Mouse (Mus musculus): ENCODE data around the gene Tcf20.

Tcf20 gene

DNA sequence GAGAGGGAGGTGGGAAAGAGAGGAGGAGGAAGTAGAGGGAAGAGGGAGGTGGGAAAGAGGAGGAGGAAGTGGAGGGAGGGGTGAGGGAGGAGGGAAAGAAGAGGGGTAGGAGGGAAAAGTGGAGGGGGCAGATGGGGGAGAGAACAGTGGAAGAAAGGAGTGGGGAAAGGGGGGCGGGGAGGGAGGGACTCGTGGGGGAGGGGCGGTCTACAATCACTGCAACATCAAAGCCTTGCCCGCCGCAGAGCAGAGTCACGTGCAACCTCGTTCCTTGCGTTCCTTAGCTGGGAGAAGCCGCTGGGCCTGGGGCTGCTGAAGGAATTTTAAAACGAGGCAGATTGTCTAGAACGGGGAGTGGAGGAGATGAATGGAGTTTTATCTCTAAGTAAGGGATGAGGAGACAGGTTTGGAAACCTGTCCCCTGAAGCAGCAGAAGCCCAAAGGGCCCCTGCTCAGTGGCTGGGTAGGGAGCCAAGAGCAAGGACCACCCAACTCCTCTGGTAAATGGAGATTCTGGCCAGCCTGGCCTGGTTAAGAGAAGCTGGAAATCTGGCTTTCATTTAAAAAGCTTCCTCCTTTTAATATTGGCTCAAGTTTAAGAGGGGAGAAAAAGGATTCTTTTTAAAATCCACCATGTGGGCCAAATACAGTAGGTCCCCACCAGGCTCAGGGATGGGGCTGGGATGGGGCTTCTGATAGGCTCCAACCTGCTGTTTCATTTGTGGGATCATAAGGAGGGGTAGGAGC, 62.8 kb downstream of the Tcf20 start:
- no peak for DNase-seq (ENCODE audit: low read depth, low spot score)

GRCm38 (mm10) chr15:82923531-82923930, 64.1 kb downstream of the Tcf20 start:
- DNase-seq (ENCODE audit: low read depth, low spot score), result no peak

DNA sequence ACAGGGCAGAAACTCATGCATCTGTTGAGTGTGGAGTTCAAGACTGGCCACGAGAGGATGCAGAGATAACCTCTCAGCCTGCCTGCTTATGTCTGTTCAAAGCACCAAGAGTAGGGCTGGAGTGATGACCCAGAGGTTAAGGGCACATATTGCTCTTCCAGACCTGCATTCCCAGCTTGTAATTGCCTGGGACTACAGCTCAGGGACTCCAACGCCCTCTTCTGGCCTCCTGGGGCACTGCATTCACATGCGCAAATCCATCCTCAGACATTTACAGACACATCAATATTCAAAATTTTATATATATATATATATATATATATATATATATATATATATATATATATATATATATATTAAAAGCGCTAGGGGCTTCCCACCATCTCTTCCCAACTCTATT, 64.9 kb downstream of the Tcf20 start:
- no peak for DNase-seq (ENCODE audit: low read depth, low spot score)

- DNase-seq (ENCODE audit: low read depth, low spot score), result no peak
Measured at GRCm38 (mm10) chr15:82922052-82922451, 65.6 kb downstream of the Tcf20 start.

- no peak for DNase-seq (ENCODE audit: low read depth, low spot score)
Measured at GRCm38 (mm10) chr15:82921559-82921958, 66.1 kb downstream of the Tcf20 start.

DNA sequence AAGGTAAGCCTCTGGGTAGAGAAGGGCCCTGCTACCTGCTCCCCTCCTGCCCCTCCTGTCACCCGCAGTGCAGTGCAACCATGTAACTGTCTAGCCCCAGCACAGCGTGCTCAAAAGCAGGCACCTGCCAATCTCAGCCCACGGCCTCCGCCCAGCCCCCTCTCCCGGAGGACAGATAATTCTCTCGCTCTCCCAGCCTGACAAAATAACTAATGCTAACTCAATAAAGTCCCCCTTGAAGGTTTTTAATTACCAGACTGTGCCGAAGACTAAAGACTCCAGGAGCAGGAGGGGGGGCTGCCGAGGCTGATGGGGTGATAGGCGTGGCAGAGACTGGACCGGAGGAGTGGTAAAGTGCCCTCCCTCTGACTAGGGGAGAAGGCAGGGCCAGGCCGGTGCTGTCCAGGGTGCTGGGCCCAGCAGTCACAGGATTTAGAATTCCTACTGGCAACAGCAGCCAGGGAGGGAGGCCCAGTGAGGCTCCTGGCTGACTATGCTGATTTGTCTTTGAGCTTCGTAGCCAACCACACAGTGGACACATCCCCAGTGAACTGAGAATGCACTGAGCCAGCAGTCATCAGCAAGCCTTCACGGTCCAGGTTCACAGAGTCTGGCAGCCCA, 66.7 kb downstream of the Tcf20 start:
- DNase-seq (ENCODE audit: low read depth, low spot score), result no peak

DNA sequence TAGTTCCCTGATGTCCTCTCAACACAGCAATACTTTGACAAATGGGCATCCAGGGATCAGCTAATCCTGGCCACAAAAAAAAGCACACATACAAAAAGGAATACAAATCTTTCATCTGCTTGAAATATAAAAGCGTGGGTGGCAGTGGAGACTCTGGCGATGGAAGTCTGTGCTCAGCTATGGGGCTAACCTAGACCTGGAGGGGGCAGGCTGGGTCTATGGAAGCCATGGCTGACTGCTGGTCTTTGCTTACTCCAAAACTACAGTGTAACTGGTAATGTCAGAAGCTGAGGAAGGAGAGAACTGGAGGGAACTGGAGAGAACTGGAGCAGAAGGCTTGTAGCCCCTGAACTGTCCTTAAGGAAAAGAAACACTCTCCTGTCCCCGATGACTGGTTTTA, 69.7 kb downstream of the Tcf20 start:
- DNase-seq (ENCODE audit: low read depth, low spot score), result no peak

DNA sequence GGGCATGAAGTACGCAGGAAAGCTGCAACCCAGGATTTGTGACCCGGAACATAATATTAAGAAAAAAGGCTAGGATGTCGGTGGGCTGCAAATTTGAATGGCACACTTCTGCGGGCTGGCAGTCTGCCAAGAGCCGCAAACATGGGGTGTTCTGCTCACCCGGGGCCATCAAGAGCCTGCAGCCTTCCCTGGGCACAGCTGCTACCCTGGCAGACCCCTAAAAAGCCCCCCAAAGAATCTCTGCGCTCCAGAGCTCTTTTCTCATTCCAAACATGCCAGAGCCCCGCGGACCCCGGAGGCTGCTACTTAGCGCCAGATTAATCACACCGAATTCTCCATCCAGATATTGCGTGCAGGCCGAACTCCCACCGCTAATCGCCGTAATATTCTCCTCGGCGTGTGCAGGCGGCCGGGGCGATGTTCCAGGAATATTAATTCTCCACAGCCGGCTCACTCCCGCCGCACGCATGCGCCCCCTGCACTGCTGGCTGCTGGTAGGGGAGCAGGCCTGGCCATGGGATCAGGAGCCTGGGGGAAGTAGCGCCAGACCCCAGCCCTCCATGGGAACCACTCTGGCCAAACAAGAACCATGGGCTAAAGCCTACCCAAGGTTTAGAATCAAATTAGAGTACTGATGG, 70.3 kb downstream of the Tcf20 start:
- no peak for DNase-seq (ENCODE audit: low read depth, low spot score)

DNA sequence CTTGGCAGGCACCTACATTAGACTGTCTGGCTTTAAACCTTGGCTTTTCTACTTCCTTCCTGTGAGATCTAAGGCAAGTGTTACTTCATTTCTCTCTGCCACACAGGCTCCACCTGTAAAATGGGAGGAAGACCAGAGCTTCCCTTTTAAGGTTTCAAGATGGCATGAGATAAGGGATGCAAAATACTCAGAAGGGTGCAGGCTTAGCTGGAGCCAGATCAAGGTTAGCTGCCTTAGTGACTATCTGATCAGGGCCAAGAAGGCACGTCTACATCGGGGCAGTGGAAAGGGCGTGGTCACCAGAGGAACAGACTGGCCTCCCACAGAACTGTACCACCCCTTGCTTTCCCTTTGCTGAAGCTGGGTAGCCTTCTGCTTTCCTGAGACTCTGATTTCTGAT, 73.2 kb downstream of the Tcf20 start:
- no peak for DNase-seq (ENCODE audit: low read depth, low spot score)

GRCm38 (mm10) chr15:82911965-82912337, 75.7 kb downstream of the Tcf20 start:
- no peak for DNase-seq (ENCODE audit: low read depth, low spot score)

DNA sequence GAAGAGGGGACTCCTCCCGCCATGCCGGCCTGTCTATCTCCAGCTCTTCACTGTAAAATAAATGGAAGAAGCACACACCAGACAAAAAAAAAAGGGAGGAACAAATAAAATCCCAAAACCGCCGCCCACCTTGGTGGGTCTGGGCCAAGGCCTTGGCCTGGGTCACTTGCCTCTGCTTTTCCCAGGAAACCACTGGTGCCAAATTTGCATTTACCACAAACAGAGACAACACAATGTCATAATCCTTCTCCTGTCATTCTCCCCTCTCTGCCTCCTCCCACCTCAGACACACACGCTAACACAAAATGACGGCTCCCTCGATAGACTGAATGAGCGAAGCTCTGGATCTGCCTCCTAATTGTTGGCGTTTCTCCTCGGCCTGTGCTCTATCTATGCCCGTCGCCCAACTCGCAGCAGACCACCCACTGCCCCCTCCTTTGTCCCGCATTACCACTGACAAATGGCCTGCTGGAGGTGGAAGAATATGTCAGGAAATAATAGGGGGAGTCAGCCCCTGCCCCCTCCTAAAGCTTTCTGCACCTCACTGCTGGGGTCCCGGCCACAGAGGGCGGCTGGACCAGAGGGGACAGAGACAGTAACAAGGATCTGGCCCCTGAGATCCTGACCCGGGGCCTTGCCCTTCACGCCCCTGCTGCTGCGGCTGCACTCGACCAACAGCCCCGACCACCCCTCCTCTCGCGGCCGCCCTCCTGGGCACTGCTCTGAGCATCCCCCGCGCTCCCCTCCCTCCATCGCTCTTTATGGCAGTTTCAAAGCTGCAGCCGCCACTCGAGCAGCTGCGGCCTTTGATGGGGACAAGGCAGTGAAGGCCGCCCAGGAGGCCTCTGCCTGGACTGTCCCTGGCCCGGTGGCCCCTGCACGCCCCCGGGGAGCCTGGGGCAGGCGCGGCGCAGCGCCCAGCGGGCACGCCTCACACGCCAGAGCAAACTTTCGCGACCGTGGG, 76.4 kb downstream of the Tcf20 start:
- no peak for DNase-seq (ENCODE audit: low read depth, low spot score)

- no peak for DNase-seq (ENCODE audit: low read depth, low spot score)
Measured at GRCm38 (mm10) chr15:82910596-82910995, 77.1 kb downstream of the Tcf20 start.

DNA sequence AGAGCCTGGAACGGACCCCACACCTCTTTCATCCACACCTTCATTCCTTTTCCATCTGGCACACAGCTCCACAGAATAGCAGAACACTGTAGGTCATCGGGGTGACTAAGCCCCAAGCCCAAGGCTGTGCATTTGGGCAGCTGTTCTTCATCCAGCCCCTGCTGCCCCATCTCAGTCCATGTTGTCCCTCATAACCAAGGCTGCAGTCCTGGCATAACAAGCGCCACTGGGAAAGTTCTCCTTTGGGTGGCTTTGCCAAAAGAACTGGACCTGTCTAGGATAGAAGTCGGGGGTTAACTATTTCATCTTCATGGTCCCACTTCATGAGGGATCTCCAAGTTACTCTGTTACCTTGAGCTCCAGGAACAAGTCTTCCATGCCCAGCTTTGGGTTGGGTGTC, 77.9 kb downstream of the Tcf20 start:
- DNase-seq (ENCODE audit: low read depth, low spot score), result no peak

DNA sequence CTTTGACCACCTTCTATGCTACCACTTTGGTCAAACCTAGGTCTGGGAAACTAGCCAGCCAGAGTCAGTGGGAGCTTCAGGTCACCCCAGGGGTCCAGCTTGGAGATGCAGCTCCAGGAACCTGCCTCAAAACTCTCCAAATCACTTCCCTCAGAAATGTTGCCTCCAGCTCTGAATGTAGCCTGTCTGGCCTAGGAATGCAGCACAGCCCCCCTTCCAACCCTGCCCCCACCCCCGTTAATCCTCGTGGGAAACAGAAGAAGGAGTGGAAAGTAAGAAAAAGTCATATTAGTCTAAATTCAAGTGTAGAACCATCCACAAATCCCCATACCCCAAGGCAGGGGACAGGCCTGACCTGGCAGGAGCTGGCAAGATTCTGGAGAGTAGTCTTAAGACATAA, 79.2 kb downstream of the Tcf20 start:
- no peak for DNase-seq (ENCODE audit: low read depth, low spot score)

DNA sequence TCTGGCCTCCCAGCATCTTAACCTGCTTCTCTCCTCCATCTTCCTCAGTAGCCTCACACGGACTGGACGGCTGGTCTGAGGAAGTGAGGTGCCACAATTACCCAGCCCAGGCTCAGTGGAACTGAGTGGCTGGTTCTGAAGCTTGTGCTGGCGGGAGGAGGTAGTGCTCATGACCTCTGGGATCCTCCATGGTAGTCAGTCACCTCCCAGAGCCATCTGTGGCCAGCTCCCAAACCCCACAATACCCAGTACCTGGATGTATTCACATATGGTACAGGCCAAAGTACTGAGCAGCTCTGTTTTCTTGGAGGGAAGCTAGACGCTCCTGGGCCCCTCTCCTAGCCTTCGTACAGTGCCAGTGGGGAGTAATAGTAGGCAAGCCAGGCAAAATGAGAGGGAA, 80.4 kb downstream of the Tcf20 start:
- no peak for DNase-seq (ENCODE audit: low read depth, low spot score)

DNA sequence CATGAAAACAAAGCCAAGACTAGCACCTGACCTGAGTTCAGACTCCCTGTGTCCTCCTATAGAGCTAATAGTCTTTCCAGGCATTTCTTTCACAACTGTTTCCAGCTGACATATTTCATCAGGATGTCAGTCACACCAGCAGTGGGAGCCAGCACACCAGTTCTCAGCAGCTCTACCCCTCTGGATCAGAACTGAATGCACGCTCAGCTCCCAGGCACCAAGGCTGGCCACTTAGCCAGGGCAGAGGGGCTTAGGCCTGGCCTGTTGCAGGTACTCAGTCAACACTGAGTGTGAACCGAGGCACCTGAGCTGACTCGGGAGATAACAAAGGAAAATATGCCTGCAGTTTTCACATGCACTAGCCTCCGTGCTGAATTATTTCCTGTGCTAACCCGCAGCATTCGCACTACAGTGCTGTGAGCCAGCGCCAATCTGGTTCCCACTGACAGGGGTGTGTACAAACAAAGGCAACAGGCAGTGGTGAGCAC, 81.1 kb downstream of the Tcf20 start:
- no peak for DNase-seq (ENCODE audit: low read depth, low spot score)

- DNase-seq (ENCODE audit: low read depth, low spot score), result no peak
Measured at GRCm38 (mm10) chr15:82905431-82906395, 82.0 kb downstream of the Tcf20 start.

DNA sequence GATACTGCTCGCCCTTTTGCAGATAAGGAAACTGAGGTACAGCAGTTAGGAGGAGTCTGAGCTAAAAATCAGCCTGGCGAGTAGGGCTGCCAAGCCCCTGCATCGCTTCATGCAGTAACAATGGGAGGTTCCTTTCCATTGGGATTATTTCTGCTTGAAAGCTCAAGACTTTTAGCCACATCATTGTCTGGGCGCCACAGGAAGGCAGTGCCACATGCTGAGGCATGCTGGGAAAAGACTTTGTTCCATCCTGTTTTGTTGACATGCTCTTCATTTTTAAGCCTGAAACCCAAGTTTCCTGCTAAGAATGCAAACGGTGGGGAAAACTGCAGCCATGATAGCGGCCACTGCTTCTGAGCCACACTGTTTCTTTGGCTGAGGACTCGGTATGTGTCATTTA, 83.1 kb downstream of the Tcf20 start:
- DNase-seq (ENCODE audit: low read depth, low spot score), result no peak

GRCm38 (mm10) chr15:82902521-82902920, 85.2 kb downstream of the Tcf20 start:
- DNase-seq (ENCODE audit: low read depth, low spot score), result no peak

- no peak for DNase-seq (ENCODE audit: low read depth, low spot score)
Measured at GRCm38 (mm10) chr15:82901306-82901705, 86.4 kb downstream of the Tcf20 start.

GRCm38 (mm10) chr15:82900331-82900730, 87.3 kb downstream of the Tcf20 start:
- DNase-seq (ENCODE audit: low read depth, low spot score), result no peak

Data from c-Kit-negative CD71-positive TER-119-positive erythroid progenitor cells, embryonic 14.5 days (primary cell).